Mouse (Mus musculus) CH12.LX (cell line): ENCODE measurements around the gene Tmem164. TPM values are rescaled to one million over a fixed set of nuclear protein-coding genes. Genes with fewer than 3 reads are reported as not detected.

Experiments used
- DNase-seq: peaks from one replicate; pipeline ENCODE4 v3.0.0-alpha.2; 2013; ENCODE audit errors: extremely low read depth
- H3K27ac ChIP-seq: 2 replicates; pipeline ENCODE4 v1.5.1; 2012; ENCODE audit warnings: low read depth, mild to moderate bottlenecking, control low read depth, moderate library complexity; ENCODE audit not compliant: insufficient read depth
- H3K27me3 ChIP-seq: replicated peaks from 2 replicates; pipeline ENCODE3; 2012; ENCODE audit warnings: inconsistent platforms
- H3K36me3 ChIP-seq, 2 experiments: replicated peaks in 1 of 2; 2 replicates each; pipeline versions ENCODE3 to v1.6.1; 2012; ENCODE audit warnings: inconsistent platforms in 1 of 2, low read length in 1 of 2, mild to moderate bottlenecking in 1 of 2, mixed read lengths in 1 of 2, moderate library complexity in 1 of 2; ENCODE audit not compliant: control insufficient read depth in 1 of 2, insufficient read depth in 1 of 2
- H3K4me1 ChIP-seq, 2 experiments: 2 replicates each; pipeline ENCODE4 v1.6.1; 2012; ENCODE audit warnings: inconsistent platforms in 1 of 2, moderate library complexity in 1 of 2; ENCODE audit not compliant: insufficient read depth in 2 of 2, control insufficient read depth in 1 of 2
- H3K4me2 ChIP-seq: 2 replicates; pipeline ENCODE4 v1.6.1; 2012; ENCODE audit warnings: low read depth, mild to moderate bottlenecking, control low read depth; ENCODE audit not compliant: poor library complexity, insufficient read depth, severe bottlenecking
- H3K4me3 ChIP-seq, 3 experiments: fragments of 150-350 bp in 1 of 3; sonication (generic) in 1 of 3; replicated peaks in 1 of 3; 2 replicates each; pipeline versions ENCODE3 to v1.5.1; 2011 to 2012; ENCODE audit warnings: low read depth in 2 of 3, low read length in 2 of 3, mild to moderate bottlenecking in 2 of 3, moderate library complexity in 2 of 3, control low read depth in 1 of 3, improper control_type of control experiment in 1 of 3, inconsistent platforms in 1 of 3, mixed read lengths in 1 of 3; ENCODE audit not compliant: poor library complexity in 1 of 3
- H3K79me2 ChIP-seq: replicated peaks from 2 replicates; pipeline ENCODE4 v1.6.1; 2012; ENCODE audit warnings: mild to moderate bottlenecking, moderate library complexity; ENCODE audit not compliant: control insufficient read depth, poor library complexity, insufficient read depth, severe bottlenecking; ENCODE audit errors: extremely low read depth
- H3K9ac ChIP-seq: 2 replicates; pipeline ENCODE4 v1.6.1; 2012; ENCODE audit warnings: low read depth, mild to moderate bottlenecking, control low read depth, moderate library complexity; ENCODE audit not compliant: insufficient read depth
- H3K9me3 ChIP-seq: replicated peaks from 2 replicates; pipeline ENCODE3; 2012; ENCODE audit warnings: low read length, inconsistent platforms, mixed read lengths
- CTCF ChIP-seq, 2 experiments: IDR thresholded peaks in 1 of 2; conservative IDR thresholded peaks in 1 of 2; 2 replicates each; pipeline ENCODE4 v1.5.1; 2011 to 2012; ENCODE audit warnings: low read depth in 2 of 2, low read length in 2 of 2, improper control_type of control experiment in 1 of 2, inconsistent platforms in 1 of 2, mild to moderate bottlenecking in 1 of 2, moderate library complexity in 1 of 2
- ELF1 ChIP-seq: IDR thresholded peaks from 2 replicates; pipeline ENCODE4 v1.6.1; 2014; ENCODE audit warnings: low read depth, mild to moderate bottlenecking, inconsistent platforms, low read length, improper control_type of control experiment
- ETS1 ChIP-seq: conservative IDR thresholded peaks from 2 replicates; pipeline ENCODE4 v1.6.1; 2012; ENCODE audit warnings: low read depth, mild to moderate bottlenecking, inconsistent platforms, low read length, improper control_type of control experiment, moderate library complexity
- GABPA ChIP-seq: IDR thresholded peaks from 2 replicates; pipeline ENCODE4 v1.6.1; 2012; ENCODE audit warnings: low read depth, low read length, improper control_type of control experiment, inconsistent platforms; ENCODE audit not compliant: insufficient replicate concordance
- HCFC1 ChIP-seq: IDR thresholded peaks from 2 replicates; pipeline ENCODE4 v1.6.1; 2012; ENCODE audit warnings: low read depth, mild to moderate bottlenecking, inconsistent platforms, low read length, improper control_type of control experiment
- IRF4 ChIP-seq: IDR thresholded peaks from 2 replicates; pipeline ENCODE4 v1.6.1; 2014; ENCODE audit warnings: low read depth, mild to moderate bottlenecking, inconsistent platforms, low read length, improper control_type of control experiment
- JUND ChIP-seq: conservative IDR thresholded peaks from 2 replicates; pipeline ENCODE4 v1.6.1; 2011; ENCODE audit warnings: low read depth, low read length, improper control_type of control experiment
- KAT2A ChIP-seq: IDR thresholded peaks from 2 replicates; pipeline ENCODE4 v1.6.1; 2012; ENCODE audit warnings: low read length, improper control_type of control experiment, inconsistent platforms; ENCODE audit not compliant: insufficient replicate concordance
- MAZ ChIP-seq: IDR thresholded peaks from 2 replicates; pipeline ENCODE4 v1.6.1; 2012; ENCODE audit warnings: low read depth, mild to moderate bottlenecking, inconsistent platforms, low read length, improper control_type of control experiment, moderate library complexity
- MEF2A ChIP-seq: IDR thresholded peaks from 2 replicates; pipeline ENCODE4 v1.6.1; 2014; ENCODE audit warnings: low read depth, mild to moderate bottlenecking, inconsistent platforms, low read length, improper control_type of control experiment, borderline replicate concordance
- MXI1 ChIP-seq: IDR thresholded peaks from 2 replicates; pipeline ENCODE4 v1.6.1; 2011; ENCODE audit warnings: mild to moderate bottlenecking, low read depth, low read length, improper control_type of control experiment
- RAD21 ChIP-seq: IDR thresholded peaks from 2 replicates; pipeline ENCODE4 v1.6.1; 2011; ENCODE audit warnings: low read depth, mild to moderate bottlenecking, low read length, improper control_type of control experiment, moderate library complexity
- SIN3A ChIP-seq: IDR thresholded peaks from 2 replicates; pipeline ENCODE4 v1.6.1; 2012; ENCODE audit warnings: low read length, improper control_type of control experiment, inconsistent platforms
- TBP ChIP-seq: conservative IDR thresholded peaks from 2 replicates; pipeline ENCODE4 v1.6.1; 2011; ENCODE audit warnings: low read depth, low read length, improper control_type of control experiment
- USF2 ChIP-seq: conservative IDR thresholded peaks from 2 replicates; pipeline ENCODE4 v1.6.1; 2011; ENCODE audit warnings: low read depth, low read length, improper control_type of control experiment
- ZMIZ1 ChIP-seq: IDR thresholded peaks from 2 replicates; pipeline ENCODE4 v1.6.1; 2012; ENCODE audit warnings: low read depth, mild to moderate bottlenecking, inconsistent platforms, low read length, improper control_type of control experiment
- dilution Hi-C: fragments of 300-500 bp; cut with MboI; formaldehyde crosslinking; loops from 2 replicates; pipeline ENCODE4 v1.14.3; 2020; ENCODE audit warnings: low sequenced_read_pairs; ENCODE audit not compliant: extremely low pct_unique_long_range_greater_than_20kb, extremely low pct_ligation_motif_present
- in situ Hi-C: fragments of 300-500 bp; cut with MboI; formaldehyde crosslinking; loops from 3 replicates; pipeline ENCODE4 v1.14.3; 2019; ENCODE audit warnings: low sequenced_read_pairs, low pct_ligation_motif_present, low pct_unique_long_range_greater_than_20kb, mixed read lengths
- polyA plus RNA-seq: library from polyadenylated mRNA; unstranded; fragments of >175 nt; gene quantifications from 2 replicates; pipeline ENCODE4 v1.2.1, GENCODE M21; 2012; ENCODE audit warnings: low read depth; ENCODE audit not compliant: insufficient read length
- total RNA-seq, 2 experiments: library from RNA; depleted of rRNA; stranded (reverse); fragments of 300-350 nt in 1 of 2; fragments of >200 nt in 1 of 2; gene quantifications; 2 replicates each; pipeline ENCODE4 v1.2.3; 2012 to 2014

Tmem164 gene
- total and polyA plus RNA-seq, 3 experiments = 19.2 to 22.7 (median 21.5) TPM

- in situ Hi-C loops = no loop called here
- H3K79me2 ChIP-seq = 0 out of 2 replicates have a peak, but pooled peaks cover 2% of the 10 kb centered on the region
- H3K4me1 ChIP-seq = no peaks in the 10 kb centered on the region
- H3K36me3 ChIP-seq = peaks cover 0 to 16% of the 10 kb centered on the region in 2 experiments
- H3K27ac ChIP-seq = no peak overlapping the region
- dilution Hi-C loops = no loop called here
- H3K9me3 ChIP-seq = no peaks in the 10 kb centered on the region
- H3K4me3 ChIP-seq = no peak overlapping the region
- no peak for DNase-seq
- no peak overlapping the region for H3K4me2 ChIP-seq
- TF ChIP-seq KAT2A (no peak), HCFC1 (no peak), GABPA (no peak), MAZ (no peak), ETS1 (no peak), CTCF (conservative IDR thresholded peaks at IDR 0.05 in 1 of 2, IDR thresholded peaks at IDR 0.05 in 1 of 2; ENCODE audit: low read depth in 2 of 2, low read length in 2 of 2) (no peak), ELF1 (no peak), JUND (no peak)
- H3K27me3 ChIP-seq = no peaks in the 10 kb centered on the region
- H3K9ac ChIP-seq = no peak overlapping the region
Measured at GRCm38 (mm10) chrX:142763337-142763736, 82.1 kb downstream of the Tmem164 start.

GRCm38 (mm10) chrX:142769698-142770097 is 88.5 kb downstream of the Tmem164 start:
- Histone ChIP-seq H3K9me3 (no peaks in the 10 kb centered on the region), H3K36me3 (peaks cover 0 to 26% of the 10 kb centered on the region in 2 experiments), H3K27me3 (no peaks in the 10 kb centered on the region), H3K9ac (no peak overlapping the region), H3K4me3 (no peak overlapping the region), H3K79me2 (no peaks in the 10 kb centered on the region), H3K4me1 (no peaks in the 10 kb centered on the region), H3K4me2 (no peak overlapping the region), H3K27ac (no peak overlapping the region)
- no peak for TF ChIP-seq TBP
- no peak for TF ChIP-seq USF2
- no peak for TF ChIP-seq GABPA
- TF ChIP-seq IRF4 = no peak
- no peak for TF ChIP-seq RAD21
- TF ChIP-seq ELF1 = no peak
- TF ChIP-seq MEF2A = no peak
- TF ChIP-seq MXI1 = no peak
- no peak for TF ChIP-seq ZMIZ1
- no peak for TF ChIP-seq SIN3A
- no peak for TF ChIP-seq KAT2A
- dilution Hi-C loops = no loop called here
- in situ Hi-C loops = no loop called here
- DNase-seq = no peak
